Mouse (Mus musculus): Measurements from ENCODE around the gene Cdrt4. TPM values are rescaled to one million over a fixed set of nuclear protein-coding genes. Genes with fewer than 3 reads are reported as not detected.
A peak's percentile ranks its signal among the peaks of the same experiment; 100 is the strongest.

Cdrt4 gene
- polyA plus RNA-seq, 1 experiment: not detected

- 36% methylated on average over 6 of the region's 6 CpGs for WGBS
- DNase-seq (ENCODE audit: low read depth, low spot score): no peak
These were observed 74.5 kb downstream of the Cdrt4 start for GRCm38 (mm10) chr11:63025476-63025875.

- WGBS: 45% methylated on average over 9 of the region's 9 CpGs
These were observed 75.7 kb downstream of the Cdrt4 start for GRCm38 (mm10) chr11:63026651-63027141.

GRCm38 (mm10) chr11:63028131-63028530 lies 77.1 kb downstream of the Cdrt4 start:
- WGBS: 92% methylated on average over 3 of the region's 3 CpGs
- no peak for DNase-seq (ENCODE audit: low read depth, low spot score)

More at GRCm38 (mm10) chr11:63026651-63027141, 75.7 kb downstream of the Cdrt4 start:
- no peak for DNase-seq (ENCODE audit: low read depth, low spot score)

- WGBS: 79% methylated on average over 4 of the region's 4 CpGs
These were observed 78.2 kb downstream of the Cdrt4 start for GRCm38 (mm10) chr11:63029148-63029714.

GRCm38 (mm10) chr11:63029721-63030120 lies 78.7 kb downstream of the Cdrt4 start:
- DNase-seq (ENCODE audit: low read depth, low spot score): no peak
- 63% methylated on average over 6 of the region's 6 CpGs for WGBS

More at GRCm38 (mm10) chr11:63029148-63029714, 78.2 kb downstream of the Cdrt4 start:
- DNase-seq (ENCODE audit: low read depth, low spot score): no peak

- peak; percentile 81 for DNase-seq (ENCODE audit: low read depth, low spot score)
- WGBS: 29% methylated on average over 11 of the region's 11 CpGs
These were observed 84.6 kb downstream of the Cdrt4 start for GRCm38 (mm10) chr11:63035420-63036211.

GRCm38 (mm10) chr11:63040002-63040661 lies 89.1 kb downstream of the Cdrt4 start:
- 33% methylated on average over 12 of the region's 12 CpGs for WGBS
- no peak for DNase-seq (ENCODE audit: low read depth, low spot score)

Other genes starting within 250 kb of the Cdrt4 start
- 0.78 and 1.3 TPM in 2 replicates for gene Zfp287, start 219.3 kb upstream of the Cdrt4 start, polyA plus RNA-seq (2012; rRNA removed)
- gene Gm10428, start 198.1 kb upstream of the Cdrt4 start, polyA plus RNA-seq (2012; rRNA removed): not detected in 2 replicates
- gene Zfp286, start 161.7 kb upstream of the Cdrt4 start, polyA plus RNA-seq (2012; rRNA removed): 0.19 and 0.56 TPM in 2 replicates
- gene Trim16, start 131.0 kb upstream of the Cdrt4 start, polyA plus RNA-seq (2012; rRNA removed): 11.8 and 14.0 TPM in 2 replicates
- gene Fbxw10, start 104.1 kb upstream of the Cdrt4 start, polyA plus RNA-seq (2012; rRNA removed): 0.25 and 0.26 TPM in 2 replicates
- 18.5 and 19.1 TPM in 2 replicates for gene Tvp23b, start 71.7 kb upstream of the Cdrt4 start, polyA plus RNA-seq (2012; rRNA removed)
- not detected in 2 replicates for gene Tekt3, start 110.5 kb downstream of the Cdrt4 start, polyA plus RNA-seq (2012; rRNA removed)
- 215 and 297 TPM in 2 replicates for gene Pmp22, start 177.8 kb downstream of the Cdrt4 start, polyA plus RNA-seq (2012; rRNA removed)

Data from large intestine, adult 2 months (tissue).